Mouse (Mus musculus): ENCODE measurements around the gene Srp54b.
"Not testable (repeated sequence)": the region's sequence is repeated elsewhere in the genome, so short reads cannot be mapped to it uniquely, and the experiment has no call there.

DNA sequence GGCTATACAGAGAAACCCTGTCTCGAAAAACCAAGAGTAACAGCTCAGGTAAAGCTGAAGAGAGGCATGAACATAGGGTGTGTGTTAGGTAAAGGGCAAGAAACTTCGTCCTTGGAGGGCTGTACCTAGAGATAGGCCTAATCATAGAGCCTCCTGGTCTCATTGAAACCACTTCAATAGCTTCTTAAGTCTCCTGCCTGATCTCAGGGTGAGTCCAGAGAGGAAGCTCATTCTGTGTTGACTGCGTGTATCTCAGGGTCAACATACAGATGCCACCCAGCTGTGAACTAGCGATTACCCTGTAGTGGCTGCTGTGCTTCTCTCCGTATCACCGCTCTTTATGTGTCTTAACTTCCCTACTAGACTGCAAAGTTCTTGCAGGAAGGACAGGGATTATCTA lies 17.0 kb upstream of the Srp54b start:
- TF ChIP-seq ZNF384 (IDR thresholded peaks at IDR 0.05; ENCODE audit: low read depth, low read length); MAFK (IDR thresholded peaks at IDR 0.05; ENCODE audit: insufficient read depth, low read depth, low read length); HCFC1 (IDR thresholded peaks at IDR 0.05; ENCODE audit: borderline replicate concordance, insufficient read depth, low read length): not testable (repeated sequence)
